Mouse (Mus musculus): ENCODE measurements around the gene Sprr2f.

Sprr2f gene

GRCm38 (mm10) chr3:92364887-92365286, at the start of gene Sprr2f:
Gene Sprr2f (plus strand): TSS chr3:92365187.
- DNase-seq = no peak

GRCm38 (mm10) chr3:92316320-92316719, 48.7 kb upstream of the Sprr2f start, which contains the start of gene Sprr2b:
Gene Sprr2b (plus strand): TSS chr3:92316620.
- no peak for DNase-seq

- no peak for DNase-seq
Observed at GRCm38 (mm10) chr3:92317384-92317783, 47.6 kb upstream of the Sprr2f start.

- DNase-seq = no peak
Observed at GRCm38 (mm10) chr3:92336278-92336677, 28.7 kb upstream of the Sprr2f start.

- DNase-seq = no peak
Observed at GRCm38 (mm10) chr3:92338840-92339239, 26.1 kb upstream of the Sprr2f start, which contains the start of gene Sprr2d. Gene Sprr2d (plus strand): TSS chr3:92339140.

- no peak for DNase-seq
Observed at GRCm38 (mm10) chr3:92351843-92352242, 13.1 kb upstream of the Sprr2f start, which contains the start of gene Sprr2e. Gene Sprr2e (plus strand): TSS chr3:92352143.

- DNase-seq = no peak
Observed at GRCm38 (mm10) chr3:92361619-92362018, 3.4 kb upstream of the Sprr2f start.

- DNase-seq = no peak
Observed at GRCm38 (mm10) chr3:92373613-92374012, 8.6 kb downstream of the Sprr2f start.

GRCm38 (mm10) chr3:92385385-92385784, 20.4 kb downstream of the Sprr2f start, which contains the start of gene Sprr2h:
Gene Sprr2h (plus strand): TSS chr3:92385685.
- DNase-seq = no peak

- peak in 1 of 2 experiments; percentile 0 for DNase-seq
Observed at GRCm38 (mm10) chr3:92394301-92394700, 29.3 kb downstream of the Sprr2f start.

GRCm38 (mm10) chr3:92407691-92408090, 42.7 kb downstream of the Sprr2f start, which contains the start of gene Sprr2i:
Gene Sprr2i (plus strand): TSS chr3:92407991.
- DNase-seq = no peak

All from cerebellum, postnatal 14 days (tissue).